Mouse (Mus musculus): ENCODE results near the gene H2-Aa. TPM values are rescaled to one million over a fixed set of nuclear protein-coding genes. Genes with fewer than 3 reads are reported as not detected.
A peak's percentile ranks its signal among the peaks of the same experiment; 100 is the strongest.

H2-Aa gene
- polyA plus RNA-seq, 1 experiment from 2014 or later, result 0.83 TPM

GRCm38 (mm10) chr17:34299356-34299755, 11.7 kb upstream of the H2-Aa start:
- Histone ChIP-seq H3K4me2 (no peak overlapping the region), H3K9me3 (no peaks in the 10 kb centered on the region), H3K36me3 (no peaks in the 10 kb centered on the region), H3K27me3 (no peaks in the 10 kb centered on the region), H3K27ac (replicated peaks) (no peak overlapping the region), H3K9ac (no peak overlapping the region), H3K4me1 (replicated peaks) (peaks cover 8% of the 10 kb centered on the region; the same call in 1 of the 2 replicates), H3K4me3 (no peak overlapping the region)
- 70% methylated on average over 3 of the region's 3 CpGs for WGBS
- no peak for ATAC-seq (ENCODE audit: low FRiP score, low read depth)

- Histone ChIP-seq H3K9me3 (no peaks in the 10 kb centered on the region), H3K9ac (peak overlapping the region; percentile 33), H3K4me3 (peak overlapping the region; percentile 42), H3K4me2 (peak overlapping the region; percentile 54), H3K4me1 (replicated peaks) (peaks cover 8% of the 10 kb centered on the region), H3K27me3 (no peaks in the 10 kb centered on the region), H3K36me3 (no peaks in the 10 kb centered on the region), H3K27ac (replicated peaks) (peak overlapping the region; percentile 72)
- WGBS, result 20% methylated on average over 23 of the region's 23 CpGs
- ATAC-seq (ENCODE audit: low FRiP score, low read depth), result peak; percentile 90
Measured at GRCm38 (mm10) chr17:34295891-34296794, 8.5 kb upstream of the H2-Aa start.

DNA sequence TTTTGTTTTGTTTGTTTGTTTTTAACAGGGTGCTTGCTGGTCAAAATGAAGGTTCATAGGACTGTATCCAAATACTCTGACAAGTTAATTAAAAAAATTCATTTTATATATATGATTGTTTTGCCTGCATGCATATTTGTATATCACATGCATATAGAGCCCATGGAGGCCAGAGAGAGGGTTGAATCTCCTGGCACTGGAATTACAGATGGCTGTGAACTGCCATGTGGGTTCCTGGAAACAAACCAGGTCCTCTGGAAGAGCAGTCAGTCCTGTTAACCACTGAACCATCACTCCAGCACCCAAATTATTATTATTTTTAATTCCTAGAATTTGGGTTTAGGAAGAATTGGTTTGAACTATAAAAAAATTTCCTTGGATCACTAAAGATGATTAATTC, 7.7 kb upstream of the H2-Aa start:
- H3K9me3 ChIP-seq, result no peaks in the 10 kb centered on the region
- no peak overlapping the region for H3K9ac ChIP-seq
- no peaks in the 10 kb centered on the region for H3K36me3 ChIP-seq
- H3K27ac ChIP-seq (replicated peaks), result no peak overlapping the region
- ATAC-seq (ENCODE audit: low FRiP score, low read depth), result no peak
- H3K4me2 ChIP-seq, result no peak overlapping the region
- H3K27me3 ChIP-seq, result no peaks in the 10 kb centered on the region
- H3K4me1 ChIP-seq (replicated peaks), result peaks cover 8% of the 10 kb centered on the region
- H3K4me3 ChIP-seq, result no peak overlapping the region

DNA sequence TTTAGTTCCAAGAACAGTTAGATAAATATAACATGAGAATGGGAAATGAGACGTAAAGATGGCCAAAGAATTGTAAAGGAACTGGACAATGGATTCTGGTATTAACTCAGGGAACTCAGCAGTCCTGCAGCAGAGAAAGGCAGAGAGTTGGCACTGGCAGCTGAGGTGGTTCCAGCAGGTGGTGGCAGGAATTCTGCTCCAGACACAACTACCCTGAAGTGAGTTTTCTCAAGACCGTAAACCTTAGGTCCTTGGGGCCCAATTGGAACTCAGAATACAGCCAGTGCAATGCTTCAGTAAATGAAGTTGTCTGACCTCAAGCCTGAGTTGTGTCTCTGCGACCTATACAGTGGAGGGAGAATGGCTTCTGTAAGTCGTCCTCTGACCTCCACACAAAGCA, 6.6 kb upstream of the H2-Aa start:
- no peaks in the 10 kb centered on the region for H3K36me3 ChIP-seq
- no peak for ATAC-seq (ENCODE audit: low FRiP score, low read depth)
- no peak overlapping the region for H3K27ac ChIP-seq (replicated peaks)
- no peak overlapping the region for H3K4me2 ChIP-seq
- no peaks in the 10 kb centered on the region for H3K9me3 ChIP-seq
- 82% methylated on average over 4 of the region's 4 CpGs for WGBS
- no peaks in the 10 kb centered on the region for H3K27me3 ChIP-seq
- no peak overlapping the region for H3K4me3 ChIP-seq
- peaks cover 8% of the 10 kb centered on the region for H3K4me1 ChIP-seq (replicated peaks)
- H3K9ac ChIP-seq, result no peak overlapping the region

GRCm38 (mm10) chr17:34293533-34293932, 5.9 kb upstream of the H2-Aa start:
- no peak for ATAC-seq (ENCODE audit: low FRiP score, low read depth)
- no peak overlapping the region for H3K9ac ChIP-seq
- peaks cover 8% of the 10 kb centered on the region for H3K4me1 ChIP-seq (replicated peaks)

GRCm38 (mm10) chr17:34292570-34292969, 4.9 kb upstream of the H2-Aa start:
- WGBS, result 96% methylated on average over 4 of the region's 4 CpGs
- H3K27me3 ChIP-seq, result no peaks in the 10 kb centered on the region
- ATAC-seq (ENCODE audit: low FRiP score, low read depth), result no peak
- H3K4me3 ChIP-seq, result no peak overlapping the region
- no peak overlapping the region for H3K4me2 ChIP-seq
- H3K9ac ChIP-seq, result no peak overlapping the region
- no peak overlapping the region for H3K27ac ChIP-seq (replicated peaks)
- peaks cover 8% of the 10 kb centered on the region for H3K4me1 ChIP-seq (replicated peaks)
- H3K9me3 ChIP-seq, result no peaks in the 10 kb centered on the region
- no peaks in the 10 kb centered on the region for H3K36me3 ChIP-seq

More at GRCm38 (mm10) chr17:34293533-34293932, 5.9 kb upstream of the H2-Aa start:
- 53% methylated on average over 2 of the region's 2 CpGs for WGBS
- no peaks in the 10 kb centered on the region for H3K36me3 ChIP-seq
- no peaks in the 10 kb centered on the region for H3K27me3 ChIP-seq
- H3K9me3 ChIP-seq, result no peaks in the 10 kb centered on the region
- H3K27ac ChIP-seq (replicated peaks), result no peak overlapping the region
- H3K4me3 ChIP-seq, result no peak overlapping the region
- no peak overlapping the region for H3K4me2 ChIP-seq

DNA sequence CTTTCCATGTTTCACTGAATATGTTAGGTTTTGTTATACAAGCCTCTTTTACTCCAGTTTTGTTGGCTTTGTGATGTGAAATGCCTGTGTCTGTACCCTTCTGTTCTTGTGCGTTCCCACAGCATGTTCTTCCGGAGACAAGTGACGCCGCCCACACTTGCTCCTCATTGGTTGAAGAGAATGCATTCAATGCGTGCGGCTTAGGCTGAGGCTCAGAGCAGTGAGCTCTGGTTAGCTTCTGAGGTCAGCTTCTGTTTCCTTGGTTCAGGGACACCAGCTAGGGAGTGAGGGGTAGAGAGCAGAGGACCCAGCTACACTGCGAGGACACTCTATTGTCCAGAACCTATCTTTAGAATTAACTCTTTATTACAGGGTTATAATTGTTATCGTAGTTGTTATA, 4.0 kb upstream of the H2-Aa start:
- H3K4me2 ChIP-seq, result 0 out of 2 replicates have a peak overlapping the region, but pooled peaks have one; percentile 15
- peak; percentile 89 for ATAC-seq (ENCODE audit: low FRiP score, low read depth)
- WGBS, result 11% methylated on average over 8 of the region's 8 CpGs

GRCm38 (mm10) chr17:34288131-34288530, 508 bp upstream of the H2-Aa start:
- H3K4me2 ChIP-seq, result no peak overlapping the region
- no peak overlapping the region for H3K27ac ChIP-seq (replicated peaks)
- no peaks in the 10 kb centered on the region; the same call in 1 of the 2 replicates for H3K4me1 ChIP-seq (replicated peaks)
- H3K27me3 ChIP-seq, result no peaks in the 10 kb centered on the region
- no peak for ATAC-seq (ENCODE audit: low FRiP score, low read depth)
- no peaks in the 10 kb centered on the region for H3K36me3 ChIP-seq
- H3K9me3 ChIP-seq, result no peaks in the 10 kb centered on the region
- WGBS, result 77% methylated on average over 3 of the region's 3 CpGs
- no peak overlapping the region for H3K4me3 ChIP-seq
- no peak overlapping the region for H3K9ac ChIP-seq

More for the DNA sequence above, 4.0 kb upstream of the H2-Aa start:
- no peaks in the 10 kb centered on the region for H3K27me3 ChIP-seq
- no peaks in the 10 kb centered on the region for H3K36me3 ChIP-seq
- no peak overlapping the region for H3K4me3 ChIP-seq
- H3K9me3 ChIP-seq, result no peaks in the 10 kb centered on the region
- peaks cover 7% of the 10 kb centered on the region for H3K4me1 ChIP-seq (replicated peaks)
- H3K27ac ChIP-seq (replicated peaks), result no peak overlapping the region
- H3K9ac ChIP-seq, result no peak overlapping the region

GRCm38 (mm10) chr17:34286999-34287398, 624 bp downstream of the H2-Aa start:
- no peaks in the 10 kb centered on the region for H3K27me3 ChIP-seq
- no peak overlapping the region for H3K4me2 ChIP-seq
- H3K4me3 ChIP-seq, result no peak overlapping the region
- H3K27ac ChIP-seq (replicated peaks), result no peak overlapping the region
- no peaks in the 10 kb centered on the region for H3K9me3 ChIP-seq
- ATAC-seq (ENCODE audit: low FRiP score, low read depth), result no peak
- no peaks in the 10 kb centered on the region; the same call in 1 of the 2 replicates for H3K4me1 ChIP-seq (replicated peaks)
- H3K9ac ChIP-seq, result no peak overlapping the region
- no peaks in the 10 kb centered on the region for H3K36me3 ChIP-seq
- 74% methylated on average over 6 of the region's 6 CpGs for WGBS

DNA sequence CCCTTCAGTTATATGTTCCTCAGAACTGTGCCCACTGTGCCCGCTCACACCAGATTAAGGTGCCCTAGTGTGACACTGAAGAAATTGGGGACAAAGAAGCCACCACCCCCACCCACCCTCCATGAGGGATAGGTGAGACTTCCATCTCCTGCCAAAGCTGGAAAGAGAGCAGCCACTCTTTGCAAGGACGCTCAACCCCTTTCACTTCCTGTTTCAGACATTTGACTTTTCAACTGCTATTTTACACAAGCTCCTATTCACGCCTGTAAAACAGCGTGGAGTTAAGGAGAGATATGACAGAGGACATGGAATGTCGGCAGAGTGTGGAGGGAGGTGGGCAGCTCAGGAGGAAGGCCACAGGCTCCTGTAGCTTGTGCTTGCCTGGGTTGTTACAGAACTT, 1.1 kb downstream of the H2-Aa start:
- no peak overlapping the region for H3K4me3 ChIP-seq
- H3K27ac ChIP-seq (replicated peaks), result no peak overlapping the region
- H3K9ac ChIP-seq, result no peak overlapping the region
- no peak overlapping the region for H3K4me2 ChIP-seq
- no peaks in the 10 kb centered on the region; the same call in 1 of the 2 replicates for H3K4me1 ChIP-seq (replicated peaks)
- no peak for ATAC-seq (ENCODE audit: low FRiP score, low read depth)
- no peaks in the 10 kb centered on the region for H3K27me3 ChIP-seq
- WGBS, result 83% methylated on average over 5 of the region's 5 CpGs
- H3K9me3 ChIP-seq, result no peaks in the 10 kb centered on the region
- H3K36me3 ChIP-seq, result no peaks in the 10 kb centered on the region

DNA sequence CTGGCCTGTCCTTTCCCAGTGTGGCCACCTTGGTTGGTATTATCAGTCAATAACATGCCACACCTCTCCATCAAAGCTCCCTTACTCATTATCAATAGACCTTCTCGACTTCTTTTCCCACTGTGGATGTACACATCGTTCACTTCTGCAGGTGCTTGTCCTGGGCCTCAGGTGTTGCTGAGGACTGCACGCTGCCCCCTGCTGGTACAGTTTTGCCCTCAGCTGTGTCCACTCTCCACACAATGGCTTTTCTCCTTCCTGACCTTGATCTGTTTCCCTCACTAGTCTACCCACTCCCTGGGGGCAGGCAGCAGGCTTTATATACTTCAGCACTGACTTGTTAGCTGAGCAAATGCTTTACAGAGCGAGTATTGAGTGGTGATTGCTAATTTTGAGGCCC, 1.8 kb downstream of the H2-Aa start:
- ATAC-seq (ENCODE audit: low FRiP score, low read depth), result no peak
- Histone ChIP-seq H3K4me2 (no peak overlapping the region), H3K4me1 (replicated peaks) (no peaks in the 10 kb centered on the region), H3K36me3 (no peaks in the 10 kb centered on the region), H3K9me3 (no peaks in the 10 kb centered on the region), H3K4me3 (no peak overlapping the region), H3K27me3 (no peaks in the 10 kb centered on the region), H3K27ac (replicated peaks) (no peak overlapping the region), H3K9ac (no peak overlapping the region)
- WGBS, result 45% methylated on average over 4 of the region's 4 CpGs

GRCm38 (mm10) chr17:34285371-34285770, 2.3 kb downstream of the H2-Aa start:
- Histone ChIP-seq H3K4me2 (no peak overlapping the region), H3K27me3 (no peaks in the 10 kb centered on the region), H3K36me3 (no peaks in the 10 kb centered on the region), H3K9me3 (no peaks in the 10 kb centered on the region), H3K4me1 (replicated peaks) (no peaks in the 10 kb centered on the region), H3K4me3 (no peak overlapping the region), H3K9ac (no peak overlapping the region), H3K27ac (replicated peaks) (no peak overlapping the region)
- ATAC-seq (ENCODE audit: low FRiP score, low read depth), result no peak
- 81% methylated on average over 4 of the region's 4 CpGs for WGBS

Measured in hindbrain, embryonic 15.5 days (tissue).